Mouse (Mus musculus) left cerebral cortex, adult 8-10 months (tissue): ENCODE measurements around the gene Prox1. TPM values are rescaled to one million over a fixed set of nuclear protein-coding genes. Genes with fewer than 3 reads are reported as not detected.

Source experiments
- DNase-seq, 2 experiments: peaks; one replicate each; pipeline ENCODE4 v3.0.0; 2022; ENCODE audit warnings: low spot score in 2 of 2
- total RNA-seq, 4 experiments: library from RNA; stranded (reverse); gene quantifications; 2 replicates each; pipeline ENCODE4 v1.2.4; 2022

Gene Prox1
- total RNA-seq, 4 experiments from 2014 or later: 9.5 to 12.4 (median 10.9) TPM

GRCm38 (mm10) chr1:190173596-190173995 lies 3.1 kb upstream of the Prox1 start:
- DNase-seq: no peak

GRCm38 (mm10) chr1:190172979-190173461 lies 2.5 kb upstream of the Prox1 start:
- no peak for DNase-seq

- no peak for DNase-seq
Observed at GRCm38 (mm10) chr1:190172311-190172978, 1.9 kb upstream of the Prox1 start.

- DNase-seq: no peak
Observed at GRCm38 (mm10) chr1:190171750-190172149, 1.2 kb upstream of the Prox1 start.

GRCm38 (mm10) chr1:190171341-190171740 lies 827 bp upstream of the Prox1 start:
- no peak for DNase-seq

- no peak for DNase-seq
Observed at GRCm38 (mm10) chr1:190170819-190171216, 304 bp upstream of the Prox1 start.

- no peak for DNase-seq
Observed at GRCm38 (mm10) chr1:190168761-190169671, 1.5 kb downstream of the Prox1 start.

- no peak for DNase-seq
Observed at GRCm38 (mm10) chr1:190168115-190168514, 2.4 kb downstream of the Prox1 start.

GRCm38 (mm10) chr1:190167609-190168008 lies 2.9 kb downstream of the Prox1 start:
- no peak for DNase-seq

GRCm38 (mm10) chr1:190165511-190165910 lies 5.0 kb downstream of the Prox1 start:
- DNase-seq: no peak

GRCm38 (mm10) chr1:190163471-190163870 lies 7.0 kb downstream of the Prox1 start:
- no peak for DNase-seq

- no peak for DNase-seq
Observed at GRCm38 (mm10) chr1:190161708-190162465, 8.6 kb downstream of the Prox1 start.

- DNase-seq: no peak
Observed at GRCm38 (mm10) chr1:190161288-190161687, 9.2 kb downstream of the Prox1 start.

- DNase-seq: no peak
Observed at GRCm38 (mm10) chr1:190159457-190159856, 11.1 kb downstream of the Prox1 start.

- DNase-seq: no peak
Observed at GRCm38 (mm10) chr1:190155751-190156150, 14.8 kb downstream of the Prox1 start.

- DNase-seq: no peak
Observed at GRCm38 (mm10) chr1:190155021-190155420, 15.5 kb downstream of the Prox1 start.

GRCm38 (mm10) chr1:190154292-190154691 lies 16.2 kb downstream of the Prox1 start:
- DNase-seq: no peak

- no peak for DNase-seq
Observed at GRCm38 (mm10) chr1:190152603-190153002, 17.9 kb downstream of the Prox1 start.

- no peak for DNase-seq
Observed at GRCm38 (mm10) chr1:190149233-190149741, 21.2 kb downstream of the Prox1 start.

- DNase-seq: no peak
Observed at GRCm38 (mm10) chr1:190148661-190149232, 21.8 kb downstream of the Prox1 start.

- DNase-seq: no peak
Observed at GRCm38 (mm10) chr1:190147816-190148215, 22.7 kb downstream of the Prox1 start.
